Mouse (Mus musculus) limb, embryonic 11.5 days (tissue): ENCODE data around the gene Prss42. TPM values are rescaled to one million over a fixed set of nuclear protein-coding genes. Genes with fewer than 3 reads are reported as not detected.

Source experiments
- ATAC-seq: fragments of 200-750 bp; cut with Nextera tagmentation; 2 replicates; pipeline ENCODE4 v1.8.0; 2017; ENCODE audit warnings: low read depth; ENCODE audit not compliant: insufficient number of reproducible peaks, low FRiP score, low TSS enrichment
- DNase-seq: peaks from one replicate; pipeline ENCODE4 v3.0.0-alpha.2; 2015; ENCODE audit warnings: low spot score
- H3K27ac ChIP-seq: fragments of 300-500 bp; sonication (generic); replicated peaks from 2 replicates; pipeline ENCODE4 v1.5.1; 2014; ENCODE audit warnings: low read depth, mild to moderate bottlenecking, low read length
- H3K27me3 ChIP-seq: fragments of 300-500 bp; sonication (generic); 2 replicates; pipeline ENCODE4 v1.6.1; 2014; ENCODE audit warnings: mild to moderate bottlenecking, low read length, mixed read lengths; ENCODE audit not compliant: control insufficient read depth, insufficient read depth
- H3K36me3 ChIP-seq: fragments of 300-500 bp; sonication (generic); 2 replicates; pipeline ENCODE4 v1.6.1; 2014; ENCODE audit warnings: mild to moderate bottlenecking, low read length, moderate library complexity, mixed read lengths; ENCODE audit not compliant: control insufficient read depth, insufficient read depth
- H3K4me1 ChIP-seq: fragments of 300-500 bp; sonication (generic); 2 replicates; pipeline ENCODE4 v1.6.1; 2014; ENCODE audit warnings: low read length, mixed read lengths; ENCODE audit not compliant: control insufficient read depth, insufficient read depth
- H3K4me2 ChIP-seq: fragments of 300-500 bp; sonication (generic); 2 replicates; pipeline ENCODE4 v1.6.1; 2014; ENCODE audit warnings: low read depth, mild to moderate bottlenecking, moderate library complexity; ENCODE audit not compliant: severe bottlenecking
- H3K4me3 ChIP-seq: fragments of 300-500 bp; sonication (generic); 2 replicates; pipeline ENCODE4 v1.5.1; 2014; ENCODE audit warnings: low read depth, low read length
- H3K9ac ChIP-seq: fragments of 300-500 bp; sonication (generic); 2 replicates; pipeline ENCODE4 v1.6.1; 2014; ENCODE audit warnings: mild to moderate bottlenecking, low read length
- H3K9me3 ChIP-seq: fragments of 300-500 bp; sonication (generic); 2 replicates; pipeline ENCODE4 v1.6.1; 2016; ENCODE audit warnings: low read length; ENCODE audit not compliant: control insufficient read depth
- WGBS: fragments of 180-500 bp; shearing (Covaris S2); extraction: QIAGEN DNeasy Blood & Tissue Kit; methylation state at CpG from one replicate; pipeline ENCODE4 v1.1.7; 2014; 5-methylcytosine and 5-hydroxymethylcytosine counted together
- polyA plus RNA-seq: library from polyadenylated mRNA; unstranded; fragments of >200 nt; fragmentation: Nextera tagmentation; extraction: Ambion mirVana; gene quantifications from 2 replicates; pipeline ENCODE4 v1.2.1, GENCODE M21; 2014

Gene Prss42
- polyA plus RNA-seq: not detected in 2 replicates

DNA sequence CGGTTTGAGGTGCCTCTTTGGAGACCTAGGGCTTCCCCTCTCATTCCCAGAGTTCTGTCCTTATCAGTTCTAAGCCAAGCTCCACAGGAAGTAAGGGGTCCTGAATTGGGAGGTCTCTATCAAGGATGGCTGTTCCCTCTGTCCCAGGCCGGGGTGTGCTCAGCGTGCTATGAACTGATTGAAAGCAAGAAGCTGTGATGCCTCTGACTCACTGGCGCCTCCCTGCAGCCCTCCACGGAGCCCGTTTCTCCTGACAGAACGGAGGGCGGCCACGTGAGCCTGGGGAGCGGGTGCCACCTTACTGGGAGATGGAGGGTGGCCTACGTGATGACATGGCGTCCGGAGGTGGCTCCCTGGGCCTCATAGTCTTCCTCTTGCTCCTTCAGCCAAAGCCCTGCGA is at the start of gene Prss42:
TSS of gene Prss42 (plus strand) at position 301 of the 400 bp plus-strand sequence.
- Histone ChIP-seq H3K9ac (no peak within 1 kb of the TSS), H3K27ac (no peak within 1 kb of the TSS), H3K4me1 (no peaks in the 10 kb centered on the region), H3K4me3 (no peak within 1 kb of the TSS), H3K36me3 (no peaks in the 10 kb centered on the region), H3K27me3 (no peaks in the 10 kb centered on the region), H3K9me3 (no peaks in the 10 kb centered on the region), H3K4me2 (no peak within 1 kb of the TSS)
- no peak for DNase-seq
- WGBS: 93% methylated on average over 14 of the region's 14 CpGs
- no peak for ATAC-seq

DNA sequence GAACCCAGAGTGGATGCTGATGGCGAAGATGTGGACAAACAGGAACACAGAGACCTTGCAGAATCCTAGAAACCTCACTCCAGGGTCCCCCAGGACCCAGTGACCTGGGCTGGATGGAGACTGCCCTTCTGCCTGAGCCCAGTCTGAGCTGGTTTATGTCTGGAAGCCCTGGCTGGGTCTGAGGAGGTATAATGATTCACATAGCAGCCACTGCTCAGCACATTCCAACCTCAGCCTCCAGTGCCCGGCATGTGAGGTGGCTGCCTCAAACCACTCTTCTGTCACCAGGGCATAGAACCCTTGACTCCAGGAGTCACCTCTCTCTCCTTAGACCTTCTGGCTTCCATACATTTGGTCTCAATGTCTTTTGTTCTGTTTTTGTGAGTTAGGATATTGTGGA is 49.5 kb upstream of the Prss42 start:
- Histone ChIP-seq H3K9me3 (no peaks in the 10 kb centered on the region), H3K27ac (no peak overlapping the region), H3K27me3 (peaks cover 14% of the 10 kb centered on the region), H3K36me3 (no peaks in the 10 kb centered on the region), H3K4me3 (no peak overlapping the region), H3K4me2 (no peak overlapping the region), H3K4me1 (peaks cover 51% of the 10 kb centered on the region), H3K9ac (no peak overlapping the region)
- DNase-seq: no peak
- 74% methylated on average over 2 of the region's 2 CpGs for WGBS
- no peak for ATAC-seq

DNA sequence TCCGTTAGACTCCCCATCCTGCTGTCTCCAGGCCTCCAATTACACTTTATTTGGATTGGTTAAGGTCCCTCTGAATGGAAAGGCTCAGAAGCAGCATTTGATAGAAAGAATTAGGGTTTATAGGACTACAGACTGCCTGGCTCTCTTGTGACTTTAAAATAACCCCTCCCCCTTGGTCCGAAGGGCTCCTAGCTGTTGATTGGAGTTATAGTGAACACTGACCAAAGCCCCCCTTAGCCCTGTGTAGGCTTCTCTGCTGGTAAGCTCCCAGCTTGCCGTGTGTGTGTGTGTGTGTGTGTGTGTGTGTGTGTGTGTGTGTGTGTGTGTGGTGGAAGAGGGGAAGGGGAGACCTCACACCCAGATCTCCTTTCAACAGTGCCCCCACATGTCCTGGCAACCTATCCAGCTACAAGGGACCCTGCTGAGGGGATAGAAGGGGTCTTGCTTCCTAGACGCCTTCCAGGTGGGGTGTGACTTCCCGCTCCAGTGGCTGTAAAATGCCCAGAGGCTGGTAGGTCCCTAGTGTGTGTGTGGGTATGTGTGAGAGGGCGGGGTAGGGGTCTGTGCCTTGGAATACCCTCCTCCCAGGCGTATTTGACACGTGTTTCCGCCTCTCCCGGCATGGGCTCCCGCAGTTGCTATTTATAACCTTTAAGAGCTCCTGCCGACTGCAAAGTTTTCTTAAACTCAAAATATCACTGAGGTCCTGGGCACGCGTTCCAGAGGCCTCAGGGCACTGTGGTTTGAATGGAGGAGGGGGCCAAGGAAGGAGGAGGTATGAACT is 47.4 kb upstream of the Prss42 start:
- ATAC-seq (peak; percentile 56; the same call in 1 of the 2 replicates), DNase-seq (peak; percentile 60)
- Histone ChIP-seq H3K9me3 (no peaks in the 10 kb centered on the region), H3K36me3 (no peaks in the 10 kb centered on the region), H3K4me2 (peak overlapping the region; percentile 25; the same call in 1 of the 2 replicates), H3K27me3 (0 out of 2 replicates have a peak, but pooled peaks cover 2% of the 10 kb centered on the region), H3K9ac (no peak overlapping the region), H3K27ac (peak overlapping the region; percentile 39; the same call in 1 of the 2 replicates), H3K4me1 (peaks cover 41% of the 10 kb centered on the region), H3K4me3 (no peak overlapping the region)
- WGBS: 20% methylated on average over 14 of the region's 14 CpGs

DNA sequence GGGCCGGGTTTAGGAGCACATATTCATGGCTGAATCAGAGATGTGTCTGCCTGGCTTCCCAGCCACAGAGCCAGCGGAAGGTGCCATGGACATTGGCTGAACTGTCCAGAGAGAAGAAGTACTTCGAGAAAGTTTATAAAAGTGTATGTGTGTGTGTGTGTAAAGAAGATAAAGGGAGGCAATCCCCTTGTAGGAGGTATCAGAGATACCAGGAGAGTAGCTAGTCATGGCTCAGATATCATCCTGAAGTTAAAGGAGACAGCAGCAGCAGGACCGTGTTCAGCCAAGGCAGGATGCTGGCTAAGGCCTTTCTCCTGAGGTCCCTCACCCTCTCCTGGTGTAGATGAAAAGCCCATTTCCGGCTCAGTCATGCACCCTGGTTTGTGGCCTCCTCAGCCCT is 46.6 kb upstream of the Prss42 start:
- Histone ChIP-seq H3K27ac (no peak overlapping the region; the same call in 1 of the 2 replicates), H3K9me3 (no peaks in the 10 kb centered on the region), H3K27me3 (0 out of 2 replicates have a peak, but pooled peaks cover 2% of the 10 kb centered on the region), H3K4me1 (peaks cover 33% of the 10 kb centered on the region), H3K4me2 (no peak overlapping the region; the same call in 1 of the 2 replicates), H3K9ac (no peak overlapping the region), H3K4me3 (no peak overlapping the region), H3K36me3 (no peaks in the 10 kb centered on the region)
- 79% methylated on average over 5 of the region's 5 CpGs for WGBS
- ATAC-seq: no peak
- no peak for DNase-seq

DNA sequence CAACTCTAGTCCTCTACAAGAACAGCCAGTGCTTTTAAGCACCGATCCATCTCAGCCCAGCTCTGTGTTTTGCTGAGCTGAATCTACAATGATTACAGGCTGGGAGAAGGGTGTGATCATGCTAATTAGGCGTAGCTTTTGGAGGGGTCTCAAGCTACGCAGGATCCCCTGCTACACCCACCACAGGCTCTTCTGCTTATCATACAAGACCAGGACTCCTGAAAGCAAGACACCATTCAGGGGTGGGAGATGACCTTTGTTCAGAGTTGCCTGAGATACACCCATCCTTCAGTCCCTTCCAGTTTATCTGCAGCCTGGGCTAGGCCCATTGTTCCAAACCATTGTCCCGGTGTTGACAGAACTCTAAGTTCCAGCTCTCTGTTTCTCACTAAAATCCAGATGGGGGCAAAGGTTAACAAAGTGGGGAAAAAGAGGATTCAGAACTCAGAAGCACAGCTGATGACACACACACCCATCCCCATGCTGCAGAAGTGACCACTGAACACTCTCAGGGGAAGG is 45.0 kb upstream of the Prss42 start:
- H3K4me3 ChIP-seq: no peak overlapping the region
- no peak overlapping the region for H3K4me2 ChIP-seq
- DNase-seq: no peak
- H3K27ac ChIP-seq: no peak overlapping the region
- peaks cover 23% of the 10 kb centered on the region for H3K4me1 ChIP-seq
- H3K9ac ChIP-seq: no peak overlapping the region
- no peaks in the 10 kb centered on the region for H3K9me3 ChIP-seq
- 0 out of 2 replicates have a peak, but pooled peaks cover 2% of the 10 kb centered on the region for H3K27me3 ChIP-seq
- H3K36me3 ChIP-seq: no peaks in the 10 kb centered on the region
- no peak for ATAC-seq
- WGBS: 81% methylated on average over 4 of the region's 4 CpGs

DNA sequence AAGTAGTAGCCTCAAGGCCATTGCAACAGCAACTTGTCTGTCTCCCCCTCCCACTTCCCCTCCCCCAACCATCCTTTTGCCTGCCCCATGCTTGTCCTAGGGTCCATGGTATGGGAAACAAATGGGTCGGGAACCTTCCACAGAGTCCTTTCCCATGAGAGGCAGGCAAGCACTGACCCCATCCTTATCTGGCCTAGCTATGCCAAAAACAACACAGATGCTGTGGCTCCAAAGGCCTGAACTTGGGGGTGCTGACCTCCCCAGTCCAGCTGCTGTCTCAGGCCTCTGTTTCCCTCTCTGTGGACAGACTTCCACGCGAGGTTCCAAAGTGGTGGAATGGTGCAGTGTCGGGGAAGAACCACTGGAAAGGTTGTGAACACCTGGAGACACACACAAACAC is 44.2 kb upstream of the Prss42 start:
- DNase-seq: no peak
- H3K9me3 ChIP-seq: no peaks in the 10 kb centered on the region
- ATAC-seq: no peak
- H3K4me1 ChIP-seq: peaks cover 23% of the 10 kb centered on the region
- no peak overlapping the region for H3K9ac ChIP-seq
- 87% methylated on average over 4 of the region's 4 CpGs for WGBS
- H3K36me3 ChIP-seq: no peaks in the 10 kb centered on the region
- H3K27ac ChIP-seq: no peak overlapping the region
- H3K4me3 ChIP-seq: no peak overlapping the region
- no peaks in the 10 kb centered on the region for H3K27me3 ChIP-seq
- H3K4me2 ChIP-seq: no peak overlapping the region

DNA sequence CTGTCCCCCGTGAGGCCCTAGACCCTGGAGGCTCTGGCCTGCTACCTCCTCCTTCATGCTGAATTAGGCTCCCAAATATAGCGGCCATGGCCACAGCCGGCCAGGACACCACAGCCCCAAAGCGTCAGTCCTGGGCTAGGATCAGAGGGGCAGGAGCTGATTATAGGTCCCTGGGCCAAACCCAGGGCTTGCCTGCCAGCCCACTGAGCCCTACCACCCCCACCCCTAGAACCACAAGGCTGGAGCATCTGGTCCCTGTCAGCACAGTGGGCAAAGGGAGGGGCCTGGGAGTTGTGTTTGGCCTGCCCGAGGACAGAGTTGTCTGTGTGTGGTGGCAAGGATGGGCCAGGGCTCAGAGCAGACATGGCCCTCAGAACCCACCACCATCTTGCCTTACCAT is 40.1 kb upstream of the Prss42 start:
- no peak overlapping the region for H3K4me3 ChIP-seq
- no peak overlapping the region for H3K9ac ChIP-seq
- H3K4me2 ChIP-seq: no peak overlapping the region
- no peak for DNase-seq
- H3K36me3 ChIP-seq: no peaks in the 10 kb centered on the region
- no peak overlapping the region for H3K27ac ChIP-seq
- 72% methylated on average over 5 of the region's 5 CpGs for WGBS
- no peaks in the 10 kb centered on the region for H3K9me3 ChIP-seq
- H3K4me1 ChIP-seq: no peaks in the 10 kb centered on the region; the same call in 1 of the 2 replicates
- no peak for ATAC-seq
- H3K27me3 ChIP-seq: no peaks in the 10 kb centered on the region

DNA sequence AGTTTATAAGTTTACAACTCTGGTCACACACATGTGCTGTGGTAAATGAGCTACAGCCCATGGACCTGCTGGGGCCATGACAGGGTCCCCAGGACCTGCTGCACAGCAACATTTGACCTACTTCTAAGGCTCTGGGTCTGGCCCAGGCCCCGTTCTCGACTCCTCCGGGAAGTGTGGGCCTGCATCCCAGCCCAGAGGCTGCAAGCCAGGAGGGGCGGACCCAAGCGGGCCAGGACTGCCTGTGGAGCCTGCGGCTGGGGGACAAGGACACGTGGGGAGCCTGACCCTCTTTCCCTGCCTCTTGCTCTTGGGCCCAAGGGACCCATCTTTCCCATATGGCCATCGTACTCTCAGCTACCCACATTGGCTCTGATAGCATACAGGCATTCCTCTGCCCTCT is 39.4 kb upstream of the Prss42 start:
- no peak overlapping the region for H3K9ac ChIP-seq
- H3K4me1 ChIP-seq: peaks cover 5% of the 10 kb centered on the region; the same call in 1 of the 2 replicates
- no peak overlapping the region for H3K27ac ChIP-seq
- no peak for DNase-seq
- H3K4me2 ChIP-seq: no peak overlapping the region
- H3K4me3 ChIP-seq: no peak overlapping the region
- no peak for ATAC-seq
- H3K36me3 ChIP-seq: no peaks in the 10 kb centered on the region
- no peaks in the 10 kb centered on the region for H3K9me3 ChIP-seq
- 74% methylated on average over 8 of the region's 8 CpGs for WGBS
- no peaks in the 10 kb centered on the region for H3K27me3 ChIP-seq
